Mouse (Mus musculus): ENCODE measurements at regions not wholly inside any gene's neighbourhood (a gene's known extent, or its start where the extent isn't known, plus 50 kb on each side); places are given as distances from the start of the nearest gene placed in this dataset.

DNA sequence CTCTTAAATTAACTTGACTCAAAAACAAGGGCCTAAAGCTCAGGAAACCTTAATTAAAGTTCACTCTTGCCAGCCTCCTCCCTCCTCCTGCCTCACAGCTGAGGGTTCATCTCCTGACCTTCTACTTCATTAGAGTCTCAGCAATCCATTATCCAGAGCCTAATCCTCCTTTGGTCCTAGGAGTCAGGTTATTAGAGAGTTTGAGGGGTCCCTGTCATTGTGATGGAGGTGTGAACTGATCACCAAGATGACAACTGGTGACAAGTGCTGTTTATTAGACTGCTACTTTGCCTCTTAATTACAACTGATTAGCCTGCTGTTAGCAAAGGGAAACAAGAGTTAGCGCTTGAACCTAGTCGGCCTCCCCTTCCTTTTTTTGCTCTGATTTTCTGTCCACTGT is 481.1 kb downstream of the Ofcc1 start:
- no peak overlapping the region for H3K4me2 ChIP-seq
- no peak overlapping the region for H3K27ac ChIP-seq (replicated peaks)
- H3K36me3 ChIP-seq: no peaks in the 10 kb centered on the region
- H3K9ac ChIP-seq (replicated peaks): no peak overlapping the region
- H3K9me3 ChIP-seq (replicated peaks): no peaks in the 10 kb centered on the region
- H3K4me1 ChIP-seq: peaks cover 5% of the 10 kb centered on the region
- no peak overlapping the region for H3K4me3 ChIP-seq (replicated peaks)
- ATAC-seq (ENCODE audit: low FRiP score): no peak
- 76% methylated on average over 2 of the region's 2 CpGs for WGBS
- H3K27me3 ChIP-seq (replicated peaks): peaks cover 3% of the 10 kb centered on the region; the same call in 1 of the 2 replicates

DNA sequence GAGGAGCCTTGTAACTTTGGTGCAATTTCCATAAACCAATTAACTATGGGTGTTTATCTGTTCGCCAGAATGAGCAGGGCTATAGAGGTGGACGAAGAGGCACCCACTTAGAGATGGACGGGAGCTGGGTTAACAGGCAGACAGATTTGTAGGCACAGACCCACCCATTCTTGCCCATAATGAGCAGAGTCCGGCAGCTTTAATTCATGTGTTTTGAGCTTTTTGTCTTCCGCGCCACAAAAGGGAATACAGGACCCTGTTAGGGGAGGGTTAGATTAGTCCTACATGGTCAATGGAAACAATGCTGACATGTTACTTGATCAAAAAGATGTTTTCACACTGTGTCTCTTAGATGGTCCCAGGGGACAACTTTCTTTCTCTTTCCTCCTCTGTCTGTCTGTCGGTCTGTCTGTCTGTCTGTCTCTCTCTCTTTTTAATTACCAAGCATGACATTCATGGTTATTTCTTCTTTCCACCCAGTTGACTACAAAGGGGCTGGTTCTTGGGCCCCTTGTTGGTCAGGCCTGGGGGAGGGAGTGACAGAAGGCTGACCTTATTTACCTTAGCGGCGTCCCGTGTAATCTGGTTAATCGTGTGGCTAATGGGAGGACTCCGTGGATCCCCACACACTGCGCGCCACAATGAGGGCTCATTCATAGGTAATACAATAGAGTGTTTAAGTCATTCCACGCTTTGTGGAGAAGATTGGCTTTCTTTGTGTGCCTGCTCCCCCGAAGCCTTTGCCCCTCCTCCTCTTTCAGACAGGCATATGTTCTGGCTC is 483.7 kb downstream of the Ofcc1 start:
- Histone ChIP-seq H3K4me2 (peak overlapping the region; percentile 42), H3K27ac (replicated peaks) (no peak overlapping the region), H3K4me1 (peaks cover 5% of the 10 kb centered on the region), H3K9ac (replicated peaks) (no peak overlapping the region), H3K36me3 (no peaks in the 10 kb centered on the region), H3K27me3 (replicated peaks) (peaks cover 7% of the 10 kb centered on the region; the same call in 1 of the 2 replicates), H3K4me3 (replicated peaks) (0 out of 2 replicates have a peak overlapping the region, but pooled peaks have one; percentile 1), H3K9me3 (replicated peaks) (no peaks in the 10 kb centered on the region)
- ATAC-seq (ENCODE audit: low FRiP score): peak; percentile 31; the same call in 1 of the 2 replicates
- WGBS: 11% methylated on average over 16 of the region's 16 CpGs

DNA sequence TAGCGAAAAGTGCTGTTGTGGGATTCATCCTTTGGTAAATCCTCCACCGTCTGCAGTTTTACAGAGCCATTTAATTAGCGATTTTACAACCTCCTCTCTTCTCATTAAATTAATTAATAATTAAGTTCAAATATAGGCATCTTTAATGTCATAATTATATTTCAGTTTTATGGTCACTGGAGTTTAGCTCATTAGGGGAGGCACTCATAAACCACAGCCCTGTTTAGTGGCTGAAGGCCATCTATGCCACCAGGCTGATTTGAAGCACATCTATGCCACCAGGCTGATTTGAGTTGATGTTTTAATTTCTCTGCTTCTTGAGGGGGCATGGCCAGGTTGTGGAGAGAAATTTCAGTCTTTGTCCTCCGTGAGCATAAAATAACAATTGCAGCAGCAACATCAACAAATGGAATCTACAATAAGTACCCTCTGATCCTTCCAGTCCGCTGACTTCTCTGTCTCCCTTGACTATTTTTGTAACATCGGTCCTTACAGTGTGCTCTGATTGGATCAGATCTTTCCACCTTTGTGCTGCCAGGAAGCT is 508.9 kb downstream of the Ofcc1 start:
- no peaks in the 10 kb centered on the region for H3K9me3 ChIP-seq (replicated peaks)
- no peaks in the 10 kb centered on the region for H3K4me1 ChIP-seq
- H3K27me3 ChIP-seq (replicated peaks): 0 out of 2 replicates have a peak, but pooled peaks cover 2% of the 10 kb centered on the region
- H3K36me3 ChIP-seq: no peaks in the 10 kb centered on the region
- no peak overlapping the region for H3K4me3 ChIP-seq (replicated peaks)
- no peak overlapping the region for H3K9ac ChIP-seq (replicated peaks)
- no peak overlapping the region for H3K4me2 ChIP-seq
- no peak for ATAC-seq (ENCODE audit: low FRiP score)
- WGBS: 52% methylated on average over 6 of the region's 6 CpGs
- no peak overlapping the region for H3K27ac ChIP-seq (replicated peaks)

DNA sequence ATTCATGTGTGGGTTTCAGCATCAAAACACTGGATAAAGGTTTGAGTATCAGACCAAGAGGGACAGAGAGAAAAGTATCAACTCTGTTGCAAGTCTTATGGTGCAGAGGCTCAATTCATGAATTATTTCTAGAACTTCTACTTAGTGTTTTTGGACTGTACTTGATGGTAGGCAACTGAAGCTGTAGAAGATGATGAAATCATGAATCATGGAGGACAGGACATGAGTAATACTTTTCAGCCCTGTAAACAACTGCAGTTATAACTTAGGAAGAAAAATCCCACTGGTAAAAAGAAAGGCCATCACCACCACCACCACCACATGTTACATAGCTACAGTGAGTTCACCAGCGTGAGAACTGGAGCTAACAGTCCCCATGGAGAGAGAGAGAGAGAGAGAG is 511.9 kb downstream of the Ofcc1 start:
- H3K27me3 ChIP-seq (replicated peaks): no peaks in the 10 kb centered on the region
- no peak overlapping the region for H3K4me3 ChIP-seq (replicated peaks)
- no peak overlapping the region for H3K9ac ChIP-seq (replicated peaks)
- no peak overlapping the region for H3K4me2 ChIP-seq
- 75% methylated on average over 1 of the region's 1 CpGs for WGBS
- H3K36me3 ChIP-seq: no peaks in the 10 kb centered on the region
- no peak overlapping the region for H3K27ac ChIP-seq (replicated peaks)
- H3K9me3 ChIP-seq (replicated peaks): no peaks in the 10 kb centered on the region
- H3K4me1 ChIP-seq: no peaks in the 10 kb centered on the region
- no peak for ATAC-seq (ENCODE audit: low FRiP score)

DNA sequence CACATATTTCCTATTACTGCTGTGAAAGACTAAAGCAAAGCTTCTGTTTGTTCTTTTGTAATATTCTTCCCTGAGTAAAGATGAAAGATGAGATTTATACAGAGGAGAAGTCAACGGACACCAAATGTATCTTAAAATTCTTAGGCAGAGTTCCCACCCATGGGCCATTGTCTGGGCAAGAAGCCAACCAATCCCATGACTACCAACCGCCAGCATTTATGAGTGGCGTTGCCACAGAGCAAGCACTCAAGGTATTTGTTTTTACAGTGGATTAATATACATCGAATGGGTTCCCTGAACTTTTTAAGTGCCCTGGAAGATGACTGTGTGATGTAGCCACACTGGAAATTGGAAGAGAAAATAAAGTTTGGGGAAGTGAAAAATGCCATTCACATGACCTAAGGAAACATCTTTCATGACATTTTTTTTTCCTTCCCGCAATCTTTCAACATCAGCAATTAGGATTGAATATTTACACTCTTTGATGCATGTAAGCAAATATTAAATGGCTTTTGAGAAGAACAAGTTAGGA is 525.1 kb downstream of the Ofcc1 start:
- ATAC-seq (ENCODE audit: low FRiP score): no peak
- H3K36me3 ChIP-seq: no peaks in the 10 kb centered on the region
- no peaks in the 10 kb centered on the region for H3K4me1 ChIP-seq
- H3K9ac ChIP-seq (replicated peaks): no peak overlapping the region
- H3K4me2 ChIP-seq: no peak overlapping the region
- no peaks in the 10 kb centered on the region for H3K27me3 ChIP-seq (replicated peaks)
- H3K4me3 ChIP-seq (replicated peaks): no peak overlapping the region
- no peak overlapping the region for H3K27ac ChIP-seq (replicated peaks)
- H3K9me3 ChIP-seq (replicated peaks): no peaks in the 10 kb centered on the region
- WGBS: 67% methylated on average over 5 of the region's 5 CpGs

DNA sequence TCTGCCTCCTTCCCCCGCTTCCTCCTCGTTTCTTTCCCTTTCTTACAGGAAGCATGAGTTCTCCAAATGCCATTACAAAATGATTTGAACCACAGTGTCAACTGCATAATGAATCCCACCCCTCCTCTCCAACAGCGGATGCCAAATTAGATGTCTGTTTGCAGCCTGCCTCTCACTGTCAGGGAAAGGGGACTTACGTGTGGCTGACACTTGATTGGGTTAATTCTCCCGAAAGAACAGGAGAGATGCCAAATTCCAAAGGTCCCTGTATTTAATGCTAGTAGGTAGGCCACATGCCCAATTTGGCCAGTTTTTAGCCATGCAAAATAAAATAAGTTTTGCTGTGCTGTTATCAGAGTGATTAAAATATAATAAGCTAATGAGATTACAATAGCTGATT is 525.9 kb downstream of the Ofcc1 start:
- no peaks in the 10 kb centered on the region for H3K27me3 ChIP-seq (replicated peaks)
- H3K4me3 ChIP-seq (replicated peaks): no peak overlapping the region
- H3K36me3 ChIP-seq: no peaks in the 10 kb centered on the region
- no peak overlapping the region; the same call in 1 of the 2 replicates for H3K4me2 ChIP-seq
- no peaks in the 10 kb centered on the region for H3K4me1 ChIP-seq
- WGBS: 39% methylated on average over 5 of the region's 5 CpGs
- H3K9ac ChIP-seq (replicated peaks): no peak overlapping the region
- ATAC-seq (ENCODE audit: low FRiP score): no peak
- no peak overlapping the region for H3K27ac ChIP-seq (replicated peaks)
- no peaks in the 10 kb centered on the region for H3K9me3 ChIP-seq (replicated peaks)

DNA sequence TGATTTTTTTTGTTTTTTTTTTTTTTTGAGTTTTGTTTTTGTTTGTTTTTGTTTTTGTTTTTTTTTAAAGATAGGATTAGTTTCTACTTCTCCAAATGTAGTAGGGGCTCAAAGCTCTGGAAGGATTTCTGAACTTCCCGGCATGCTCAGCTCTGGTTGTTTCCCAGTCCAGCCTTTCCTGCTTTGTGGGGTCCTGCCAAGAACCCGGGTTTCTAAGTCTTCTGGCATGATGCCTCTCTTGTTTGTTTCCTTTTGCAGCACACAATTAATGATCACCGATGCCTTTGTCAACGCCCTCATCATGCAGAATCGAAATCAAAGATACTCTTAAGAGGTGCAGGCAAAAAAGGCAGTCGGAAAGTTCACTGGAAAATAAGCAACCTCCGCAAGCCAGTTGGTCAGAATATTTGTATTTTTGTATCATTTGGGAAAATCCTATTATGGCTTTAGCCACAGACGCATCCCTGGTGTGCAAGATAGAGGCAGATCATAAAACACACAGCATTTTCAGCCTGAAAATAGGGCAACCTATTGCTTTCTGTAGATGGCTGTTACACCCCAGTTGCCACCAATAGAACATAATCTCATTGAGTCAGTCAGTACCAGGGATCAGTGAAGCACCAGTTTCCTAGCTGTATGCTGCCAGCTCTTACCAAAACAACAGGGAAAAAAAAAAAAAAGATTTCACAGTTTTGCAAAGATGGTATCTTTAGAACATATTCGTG is 526.6 kb downstream of the Ofcc1 start:
- H3K4me3 ChIP-seq (replicated peaks): no peak overlapping the region
- peak overlapping the region; percentile 36 for H3K4me2 ChIP-seq
- H3K27ac ChIP-seq (replicated peaks): no peak overlapping the region
- no peaks in the 10 kb centered on the region for H3K4me1 ChIP-seq
- H3K27me3 ChIP-seq (replicated peaks): no peaks in the 10 kb centered on the region
- H3K9me3 ChIP-seq (replicated peaks): no peaks in the 10 kb centered on the region
- H3K36me3 ChIP-seq: no peaks in the 10 kb centered on the region
- peak; percentile 55; the same call in 1 of the 2 replicates for ATAC-seq (ENCODE audit: low FRiP score)
- WGBS: 60% methylated on average over 9 of the region's 9 CpGs
- H3K9ac ChIP-seq (replicated peaks): no peak overlapping the region

DNA sequence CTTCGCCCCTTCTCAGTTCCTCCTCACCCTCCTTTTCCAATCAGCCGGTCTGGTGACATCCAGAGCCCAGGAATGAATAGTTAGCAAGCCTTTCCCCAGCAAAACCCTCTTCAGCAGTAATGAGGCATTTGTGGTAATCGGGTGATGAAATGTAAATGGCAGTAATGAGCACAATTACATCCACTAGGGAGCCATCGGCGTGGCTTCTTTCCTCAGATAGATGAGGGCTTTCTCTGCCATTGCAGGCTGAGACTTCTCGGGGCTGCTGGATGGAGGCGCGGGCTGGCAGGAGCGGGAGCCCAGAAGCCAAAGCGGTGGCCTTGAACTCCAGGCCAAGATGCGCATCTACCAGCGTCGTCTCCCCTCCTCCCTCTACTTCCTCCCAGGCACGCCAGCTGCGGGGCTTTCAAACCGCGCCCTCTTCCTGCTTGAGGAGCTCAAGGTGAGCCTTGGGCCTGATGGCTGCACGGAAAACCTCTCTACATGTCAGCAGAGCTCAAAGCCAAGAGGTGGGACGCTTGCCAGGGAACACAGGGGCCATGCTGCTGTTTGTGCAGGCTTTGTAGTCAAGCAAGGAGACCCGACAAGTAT is 537.2 kb downstream of the Ofcc1 start:
- Histone ChIP-seq H3K36me3 (no peaks in the 10 kb centered on the region), H3K9me3 (replicated peaks) (no peaks in the 10 kb centered on the region), H3K27me3 (replicated peaks) (peaks cover 6% of the 10 kb centered on the region), H3K27ac (replicated peaks) (peak overlapping the region; percentile 58), H3K4me1 (peaks cover 15% of the 10 kb centered on the region), H3K4me3 (replicated peaks) (peak overlapping the region; percentile 32), H3K4me2 (peak overlapping the region; percentile 65), H3K9ac (replicated peaks) (peak overlapping the region; percentile 26)
- peak; percentile 79 for ATAC-seq (ENCODE audit: low FRiP score)
- WGBS: 3% methylated on average over 20 of the region's 20 CpGs

DNA sequence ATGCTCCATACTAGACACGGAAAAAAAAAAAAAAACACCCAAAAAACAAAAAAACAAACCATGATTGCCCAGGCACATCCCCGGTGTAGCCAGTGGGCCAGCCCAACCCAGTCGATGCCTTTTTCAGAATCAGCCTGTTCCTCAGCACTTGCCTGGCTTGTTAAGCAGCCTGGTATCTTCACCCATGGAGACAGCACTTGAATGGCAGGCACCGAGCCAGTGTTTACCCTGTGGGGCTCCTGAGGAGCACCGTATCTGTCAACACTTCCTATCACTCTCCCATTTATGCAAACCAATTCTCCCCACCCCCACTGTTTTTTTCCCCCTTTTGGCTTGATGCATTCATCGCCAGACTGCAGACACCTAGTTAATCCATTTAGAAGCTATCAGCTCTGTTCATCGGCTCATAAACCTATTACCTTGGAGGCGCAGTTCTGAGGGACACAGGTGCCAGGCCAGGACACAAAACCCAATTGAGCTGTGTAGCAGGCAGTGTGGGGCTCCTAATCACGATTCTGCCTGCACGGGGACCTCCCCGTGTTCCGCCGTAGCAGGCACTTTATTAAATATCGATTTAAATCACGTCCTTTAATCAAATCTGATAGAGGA is 537.8 kb downstream of the Ofcc1 start:
- Histone ChIP-seq H3K9ac (replicated peaks) (peak overlapping the region; percentile 26), H3K36me3 (no peaks in the 10 kb centered on the region), H3K27ac (replicated peaks) (peak overlapping the region; percentile 58), H3K4me3 (replicated peaks) (peak overlapping the region; percentile 32), H3K27me3 (replicated peaks) (peaks cover 5% of the 10 kb centered on the region), H3K4me1 (peaks cover 15% of the 10 kb centered on the region), H3K4me2 (peak overlapping the region; percentile 65), H3K9me3 (replicated peaks) (no peaks in the 10 kb centered on the region)
- peak; percentile 88 for ATAC-seq (ENCODE audit: low FRiP score)
- WGBS: 14% methylated on average over 15 of the region's 15 CpGs

DNA sequence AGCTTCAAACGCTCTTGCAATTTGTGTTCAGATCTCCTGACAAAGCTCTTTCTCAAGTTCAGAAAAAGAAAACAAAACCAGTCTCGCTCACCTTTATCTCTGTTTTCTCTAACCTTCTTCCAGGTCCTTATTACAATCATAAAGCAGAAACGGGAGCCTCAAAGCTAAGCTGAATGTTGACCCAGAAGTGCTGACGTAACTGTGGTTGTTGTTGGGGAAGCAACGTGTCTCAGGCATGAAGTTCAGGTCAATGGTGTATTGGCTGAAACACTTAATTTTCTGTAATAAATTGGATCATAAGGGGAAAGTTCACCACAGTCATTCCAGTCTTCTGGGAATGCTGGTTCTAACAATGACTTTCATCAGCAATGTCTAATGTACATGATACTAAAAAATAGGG is 586.7 kb downstream of the Ofcc1 start:
- Histone ChIP-seq H3K36me3 (no peaks in the 10 kb centered on the region), H3K4me2 (no peak overlapping the region), H3K4me3 (replicated peaks) (no peak overlapping the region), H3K9me3 (replicated peaks) (no peaks in the 10 kb centered on the region), H3K9ac (replicated peaks) (no peak overlapping the region), H3K27me3 (replicated peaks) (no peaks in the 10 kb centered on the region), H3K4me1 (no peaks in the 10 kb centered on the region), H3K27ac (replicated peaks) (no peak overlapping the region)
- no peak for ATAC-seq (ENCODE audit: low FRiP score)
- 74% methylated on average over 5 of the region's 5 CpGs for WGBS

DNA sequence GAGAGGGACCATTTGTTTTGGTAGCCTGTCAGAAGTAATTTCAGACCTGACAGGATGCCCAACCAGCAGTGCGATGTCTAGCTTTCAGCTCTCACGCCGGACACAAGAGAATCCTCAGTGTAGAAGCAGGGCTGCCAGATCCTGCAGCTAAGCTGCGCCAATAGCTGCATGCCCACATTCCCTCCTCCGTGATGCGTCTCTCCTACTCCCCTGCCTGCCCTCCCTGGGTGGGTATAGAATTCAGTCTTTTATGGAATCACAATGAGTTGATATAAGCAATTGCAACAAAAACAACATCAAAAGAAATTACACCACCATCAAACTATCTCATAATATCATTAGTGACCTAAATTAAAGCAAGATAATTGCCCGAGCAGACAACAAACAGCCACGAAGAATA is 587.1 kb downstream of the Ofcc1 start:
- Histone ChIP-seq H3K36me3 (no peaks in the 10 kb centered on the region), H3K9me3 (replicated peaks) (no peaks in the 10 kb centered on the region), H3K27ac (replicated peaks) (no peak overlapping the region), H3K4me1 (no peaks in the 10 kb centered on the region), H3K9ac (replicated peaks) (no peak overlapping the region), H3K27me3 (replicated peaks) (no peaks in the 10 kb centered on the region), H3K4me3 (replicated peaks) (no peak overlapping the region), H3K4me2 (no peak overlapping the region)
- 61% methylated on average over 8 of the region's 8 CpGs for WGBS
- no peak for ATAC-seq (ENCODE audit: low FRiP score)
